Mouse (Mus musculus) kidney, adult 2 months (tissue): ENCODE measurements around the gene Gm17949. TPM values are rescaled to one million over a fixed set of nuclear protein-coding genes. Genes with fewer than 3 reads are reported as not detected.

Experiments used
- DNase-seq: peaks from one replicate; pipeline ENCODE4 v3.0.0; 2021
- H3K27ac ChIP-seq: fragments of 200-500 bp; 2 replicates; pipeline ENCODE4 v1.5.1; 2012; ENCODE audit warnings: low read depth, low read length, control low read depth, inconsistent platforms; ENCODE audit not compliant: insufficient read depth
- H3K27me3 ChIP-seq: fragments of 200-500 bp; replicated peaks from 2 replicates; pipeline ENCODE4 v1.6.1; 2012; ENCODE audit warnings: mild to moderate bottlenecking, moderate library complexity, low read length, inconsistent platforms; ENCODE audit not compliant: control insufficient read depth, insufficient read depth
- H3K36me3 ChIP-seq: fragments of 200-500 bp; 2 replicates; pipeline ENCODE4 v1.6.1; 2012; ENCODE audit warnings: mild to moderate bottlenecking, moderate library complexity, low read length, inconsistent platforms; ENCODE audit not compliant: control insufficient read depth, insufficient read depth
- H3K4me1 ChIP-seq: fragments of 200-500 bp; 2 replicates; pipeline ENCODE4 v1.6.1; 2011; ENCODE audit warnings: low read length; ENCODE audit not compliant: control insufficient read depth, insufficient read depth
- H3K4me3 ChIP-seq: fragments of 200-500 bp; 2 replicates; pipeline ENCODE4 v1.5.1; 2011; ENCODE audit warnings: mild to moderate bottlenecking, low read depth, low read length, control low read depth; ENCODE audit not compliant: insufficient read depth
- CTCF ChIP-seq: fragments of 200-500 bp; conservative IDR thresholded peaks from 2 replicates; pipeline ENCODE4 v1.5.1; 2011; ENCODE audit warnings: low read depth, mild to moderate bottlenecking, control low read depth, low read length, moderate library complexity, mixed read lengths; ENCODE audit not compliant: insufficient read depth, insufficient read length
- POLR2A ChIP-seq: fragments of 200-500 bp; IDR thresholded peaks from one replicate; pipeline ENCODE4 v1.6.1; 2011; ENCODE audit warnings: low read depth, low read length, control low read depth
- WGBS: fragments of 180-500 bp; shearing (Covaris S2); methylation state at CpG from one replicate; pipeline ENCODE4 v1.1.7; 2018; 5-methylcytosine and 5-hydroxymethylcytosine counted together
- polyA plus RNA-seq: library from polyadenylated mRNA; depleted of rRNA; stranded (reverse); fragments of >200 nt; gene quantifications from 2 replicates; pipeline ENCODE4 v1.2.3, GENCODE M21; 2012

Gene Gm17949
- polyA plus RNA-seq, 1 experiment: 0.11 TPM

GRCm38 (mm10) chr17:56999968-57000609 is 11.2 kb upstream of the Gm17949 start, which contains the start of gene Pspn:
TSS of gene Pspn (minus strand) at chr17:57000018.
- H3K27me3 ChIP-seq: no peaks in the 10 kb centered on the region
- no peak within 1 kb of the TSS for H3K27ac ChIP-seq
- 71% methylated on average over 9 of the region's 9 CpGs for WGBS
- no peaks in the 10 kb centered on the region for H3K36me3 ChIP-seq
- TF ChIP-seq POLR2A (no peak), CTCF (no peak)
- H3K4me1 ChIP-seq: peaks cover 3% of the 10 kb centered on the region; the same call in 1 of the 2 replicates
- peak; percentile 33 for DNase-seq
- no peak within 1 kb of the TSS for H3K4me3 ChIP-seq

GRCm38 (mm10) chr17:57001228-57001627 is 10.0 kb upstream of the Gm17949 start:
- DNase-seq: no peak
- Histone ChIP-seq H3K36me3 (no peaks in the 10 kb centered on the region), H3K27me3 (no peaks in the 10 kb centered on the region), H3K4me3 (no peak overlapping the region), H3K4me1 (peaks cover 3% of the 10 kb centered on the region; the same call in 1 of the 2 replicates), H3K27ac (no peak overlapping the region)
- TF ChIP-seq CTCF: no peak
- no peak for TF ChIP-seq POLR2A
- 58% methylated on average over 8 of the region's 8 CpGs for WGBS

DNA sequence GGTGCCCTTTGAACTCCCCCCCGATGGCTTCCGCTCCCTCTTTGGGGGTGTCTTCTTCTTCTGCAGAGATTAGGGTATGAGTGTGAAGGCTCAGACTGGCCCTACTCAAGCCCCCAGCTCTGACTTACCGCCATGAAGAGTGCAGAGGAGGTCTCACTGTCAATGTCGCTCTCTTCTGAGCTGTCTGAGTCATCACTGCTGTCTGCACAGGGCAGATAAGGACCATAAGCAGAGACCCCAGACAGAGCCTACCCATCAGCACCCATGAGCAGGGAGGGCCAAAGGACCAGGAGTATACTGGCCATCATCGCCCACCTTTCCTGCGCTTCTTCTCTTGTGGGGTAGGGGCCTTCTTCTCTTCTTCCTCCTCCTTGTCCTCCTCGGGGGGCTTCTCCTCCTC is 7.3 kb upstream of the Gm17949 start:
- no peaks in the 10 kb centered on the region for H3K4me1 ChIP-seq
- no peak for DNase-seq
- no peaks in the 10 kb centered on the region for H3K36me3 ChIP-seq
- H3K27me3 ChIP-seq: no peaks in the 10 kb centered on the region
- H3K27ac ChIP-seq: no peak overlapping the region
- 92% methylated on average over 7 of the region's 7 CpGs for WGBS
- no peak overlapping the region for H3K4me3 ChIP-seq
- TF ChIP-seq CTCF (no peak), POLR2A (no peak)

DNA sequence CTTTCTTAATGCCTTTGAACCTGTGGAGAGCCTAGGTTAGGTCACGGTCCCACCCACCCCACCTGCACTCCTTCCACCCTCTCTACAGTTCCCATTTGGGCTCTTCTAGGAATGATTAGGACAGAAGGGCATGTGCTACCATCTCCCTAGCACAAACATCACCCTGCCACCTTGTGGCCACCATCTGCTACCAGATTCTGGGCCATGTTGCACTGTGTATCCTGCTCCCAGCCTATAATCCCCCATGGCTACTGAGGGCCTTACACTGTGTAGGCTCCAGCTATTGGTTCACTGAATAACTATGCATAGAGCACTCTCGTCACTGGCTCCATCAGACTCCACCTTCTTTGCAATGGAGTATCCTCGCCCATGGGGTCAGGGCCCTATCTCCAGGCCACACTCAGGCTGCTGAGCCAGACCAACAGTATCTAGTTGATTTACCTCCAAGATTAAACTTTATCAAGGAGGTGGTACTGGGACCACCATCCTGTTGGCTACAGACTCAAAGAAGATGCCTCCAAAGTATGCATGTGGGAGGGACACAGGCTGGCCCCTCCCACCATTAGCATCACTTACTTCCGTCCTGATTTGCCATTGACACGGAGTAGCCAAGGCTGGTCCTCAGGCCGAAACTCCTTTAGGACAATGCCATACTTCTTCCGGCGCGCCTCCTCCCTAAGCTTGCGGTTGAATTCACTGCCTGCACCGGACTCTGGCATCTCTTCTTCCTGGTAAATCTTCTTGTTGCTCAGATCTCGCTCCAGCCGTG is 3.9 kb upstream of the Gm17949 start:
- Histone ChIP-seq H3K27ac (no peak overlapping the region), H3K27me3 (no peaks in the 10 kb centered on the region), H3K4me1 (peaks cover 8% of the 10 kb centered on the region; the same call in 1 of the 2 replicates), H3K36me3 (no peaks in the 10 kb centered on the region), H3K4me3 (no peak overlapping the region)
- no peak for TF ChIP-seq POLR2A
- peak; percentile 44; the same call in 1 of the 2 replicates for TF ChIP-seq CTCF
- no peak for DNase-seq
- 93% methylated on average over 13 of the region's 13 CpGs for WGBS

GRCm38 (mm10) chr17:57010911-57011235 is 396 bp upstream of the Gm17949 start:
- peak overlapping the region; percentile 66; the same call in 1 of the 2 replicates for H3K27ac ChIP-seq
- H3K36me3 ChIP-seq: no peaks in the 10 kb centered on the region
- peak overlapping the region; percentile 88 for H3K4me3 ChIP-seq
- TF ChIP-seq CTCF: no peak
- TF ChIP-seq POLR2A: no peak
- H3K4me1 ChIP-seq: peaks cover 8% of the 10 kb centered on the region; the same call in 1 of the 2 replicates
- WGBS: 1% methylated on average over 19 of the region's 19 CpGs
- DNase-seq: no peak
- no peaks in the 10 kb centered on the region for H3K27me3 ChIP-seq

- no peak for DNase-seq
- 58% methylated on average over 13 of the region's 13 CpGs for WGBS
- Histone ChIP-seq H3K27me3 (no peaks in the 10 kb centered on the region), H3K27ac (no peak overlapping the region; the same call in 1 of the 2 replicates), H3K36me3 (no peaks in the 10 kb centered on the region), H3K4me1 (peaks cover 8% of the 10 kb centered on the region; the same call in 1 of the 2 replicates), H3K4me3 (peak overlapping the region; percentile 69; the same call in 1 of the 2 replicates)
- no peak for TF ChIP-seq CTCF
- no peak for TF ChIP-seq POLR2A
Observed at GRCm38 (mm10) chr17:57012245-57012795, 1.1 kb downstream of the Gm17949 start.

DNA sequence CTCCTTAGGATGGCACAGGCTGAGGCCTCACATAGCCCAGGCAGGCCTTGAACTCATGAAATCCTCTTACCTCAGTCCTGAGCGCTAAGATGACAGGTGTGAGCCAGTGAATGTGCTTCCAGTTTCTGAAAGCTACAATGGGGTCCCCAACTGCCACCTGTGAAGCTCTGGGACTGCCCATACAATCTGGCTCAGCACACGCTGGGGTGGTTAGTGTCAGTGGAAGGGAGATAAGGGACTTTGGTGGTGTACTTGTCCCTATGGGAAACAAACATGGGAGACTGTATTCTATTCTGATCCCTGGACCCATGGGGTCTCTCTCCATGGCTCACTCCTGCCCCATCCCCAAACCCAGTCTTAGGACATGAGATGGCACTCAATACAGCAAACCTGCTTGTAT is 8.4 kb downstream of the Gm17949 start:
- Histone ChIP-seq H3K4me1 (no peaks in the 10 kb centered on the region), H3K4me3 (no peak overlapping the region), H3K36me3 (peaks cover 4% of the 10 kb centered on the region), H3K27me3 (no peaks in the 10 kb centered on the region), H3K27ac (no peak overlapping the region)
- DNase-seq: no peak
- WGBS: 97% methylated on average over 2 of the region's 2 CpGs
- TF ChIP-seq CTCF: no peak
- no peak for TF ChIP-seq POLR2A
